Mouse (Mus musculus) hindlimb bud, embryonic 11.5 days (tissue): ENCODE measurements around the gene A730071L15Rik.

Experiments
- DNase-seq: peaks from one replicate; pipeline ENCODE4 v3.0.0-alpha.2; 2012; ENCODE audit warnings: low read depth, low spot score; ENCODE audit errors: extremely low spot score

Gene A730071L15Rik

GRCm38 (mm10) chr11:6199410-6200086, at the start of gene A730071L15Rik:
Gene A730071L15Rik, plus strand, starts transcription at chr11:6200029.
- DNase-seq: no peak

GRCm38 (mm10) chr11:6152864-6153263, 47.0 kb upstream of the A730071L15Rik start:
- DNase-seq: no peak

- no peak for DNase-seq
Measured at GRCm38 (mm10) chr11:6154211-6154701, 45.6 kb upstream of the A730071L15Rik start.

- DNase-seq: no peak
Measured at GRCm38 (mm10) chr11:6156651-6157050, 43.2 kb upstream of the A730071L15Rik start.

- DNase-seq: no peak
Measured at GRCm38 (mm10) chr11:6157119-6157518, 42.7 kb upstream of the A730071L15Rik start.

GRCm38 (mm10) chr11:6158515-6158914, 41.3 kb upstream of the A730071L15Rik start:
- DNase-seq: no peak

- no peak for DNase-seq
Measured at GRCm38 (mm10) chr11:6159704-6160275, 40.0 kb upstream of the A730071L15Rik start.

- DNase-seq: no peak
Measured at GRCm38 (mm10) chr11:6160663-6161271, 39.1 kb upstream of the A730071L15Rik start.

- no peak for DNase-seq
Measured at GRCm38 (mm10) chr11:6161549-6161948, 38.3 kb upstream of the A730071L15Rik start.

GRCm38 (mm10) chr11:6163062-6163461, 36.8 kb upstream of the A730071L15Rik start:
- no peak for DNase-seq

GRCm38 (mm10) chr11:6163706-6164105, 36.1 kb upstream of the A730071L15Rik start:
- DNase-seq: no peak

GRCm38 (mm10) chr11:6164781-6165180, 35.0 kb upstream of the A730071L15Rik start:
- DNase-seq: no peak

GRCm38 (mm10) chr11:6165391-6166081, 34.3 kb upstream of the A730071L15Rik start:
- DNase-seq: no peak

GRCm38 (mm10) chr11:6166351-6166750, 33.5 kb upstream of the A730071L15Rik start:
- DNase-seq: no peak

- DNase-seq: no peak
Measured at GRCm38 (mm10) chr11:6169041-6169663, 30.7 kb upstream of the A730071L15Rik start.

- DNase-seq: no peak
Measured at GRCm38 (mm10) chr11:6174719-6175118, 25.1 kb upstream of the A730071L15Rik start.

GRCm38 (mm10) chr11:6175506-6175905, 24.3 kb upstream of the A730071L15Rik start:
- no peak for DNase-seq

- no peak for DNase-seq
Measured at GRCm38 (mm10) chr11:6177781-6178420, 21.9 kb upstream of the A730071L15Rik start.

GRCm38 (mm10) chr11:6178673-6179166, 21.1 kb upstream of the A730071L15Rik start:
- no peak for DNase-seq

- DNase-seq: no peak
Measured at GRCm38 (mm10) chr11:6179194-6179593, 20.6 kb upstream of the A730071L15Rik start.
